Mouse (Mus musculus) stomach, postnatal 0 days (tissue): ENCODE results near the gene Ino80. TPM values are rescaled to one million over a fixed set of nuclear protein-coding genes. Genes with fewer than 3 reads are reported as not detected.

Experiments
- ATAC-seq: fragments of 200-750 bp; cut with Nextera tagmentation; 2 replicates; pipeline ENCODE4 v1.8.0; 2017; ENCODE audit not compliant: low FRiP score, low TSS enrichment
- DNase-seq: peaks from one replicate; pipeline ENCODE4 v3.0.0-alpha.2; 2016; ENCODE audit warnings: low spot score
- H3K27ac ChIP-seq: fragments of 300-500 bp; sonication (generic); replicated peaks from 2 replicates; pipeline ENCODE4 v1.5.1; 2014; ENCODE audit warnings: mild to moderate bottlenecking, control low read depth
- H3K27me3 ChIP-seq: fragments of 300-500 bp; sonication (generic); 2 replicates; pipeline ENCODE4 v1.6.1; 2014; ENCODE audit warnings: low read length; ENCODE audit not compliant: control insufficient read depth, insufficient read depth
- H3K36me3 ChIP-seq: fragments of 300-500 bp; sonication (generic); 2 replicates; pipeline ENCODE4 v1.6.1; 2014; ENCODE audit warnings: low read length, mixed read lengths; ENCODE audit not compliant: control insufficient read depth, insufficient read depth
- H3K4me1 ChIP-seq: fragments of 300-500 bp; sonication (generic); replicated peaks from 2 replicates; pipeline ENCODE4 v1.6.1; 2014; ENCODE audit warnings: antibody characterized with exemption; ENCODE audit not compliant: control insufficient read depth, insufficient read depth
- H3K4me2 ChIP-seq: fragments of 300-500 bp; sonication (generic); replicated peaks from 2 replicates; pipeline ENCODE4 v1.6.1; 2014; ENCODE audit warnings: low read depth, mild to moderate bottlenecking, control low read depth, moderate library complexity
- H3K4me3 ChIP-seq: fragments of 300-500 bp; sonication (generic); 2 replicates; pipeline ENCODE4 v1.5.1; 2014; ENCODE audit warnings: low read depth, low read length, control low read depth
- H3K9ac ChIP-seq: fragments of 300-500 bp; sonication (generic); 2 replicates; pipeline ENCODE4 v1.6.1; 2014; ENCODE audit warnings: mild to moderate bottlenecking, low read length, control low read depth, mixed read lengths
- H3K9me3 ChIP-seq: fragments of 300-500 bp; sonication (generic); 2 replicates; pipeline ENCODE4 v1.6.1; 2016; ENCODE audit warnings: low read length; ENCODE audit not compliant: control insufficient read depth
- CTCF ChIP-seq: IDR thresholded peaks from 2 replicates; pipeline ENCODE4 v1.5.1; 2016; ENCODE audit warnings: antibody characterized with exemption, low read depth, mild to moderate bottlenecking, moderate library complexity
- EP300 ChIP-seq: optimal IDR thresholded peaks from 2 replicates; pipeline ENCODE3; 2016; ENCODE audit warnings: antibody characterized with exemption
- WGBS: fragments of 180-500 bp; shearing (Covaris S2); extraction: QIAGEN DNeasy Blood & Tissue Kit; methylation state at CpG from one replicate; pipeline ENCODE4 v1.1.7; 2014; 5-methylcytosine and 5-hydroxymethylcytosine counted together
- polyA plus RNA-seq: library from polyadenylated mRNA; unstranded; fragments of >200 nt; fragmentation: Nextera tagmentation; extraction: Ambion mirVana; gene quantifications from 2 replicates; pipeline ENCODE4 v1.2.1, GENCODE M21; 2015

Ino80 gene
- polyA plus RNA-seq, 1 experiment from 2014 or later, result 2.0 TPM

GRCm38 (mm10) chr2:119335535-119335934 is 142.0 kb downstream of the Ino80 start:
- Histone ChIP-seq H3K9ac (no peak overlapping the region), H3K4me3 (no peak overlapping the region), H3K4me2 (no peak overlapping the region), H3K27ac (no peak overlapping the region), H3K27me3 (no peaks in the 10 kb centered on the region), H3K36me3 (no peaks in the 10 kb centered on the region; the same call in 1 of the 2 replicates), H3K9me3 (no peaks in the 10 kb centered on the region), H3K4me1 (no peaks in the 10 kb centered on the region)
- ATAC-seq, result no peak
- 96% methylated on average over 1 of the region's 1 CpGs for WGBS
- no peak for TF ChIP-seq EP300
- no peak for TF ChIP-seq CTCF
- DNase-seq, result no peak

GRCm38 (mm10) chr2:119334964-119335525 is 142.4 kb downstream of the Ino80 start:
- Histone ChIP-seq H3K9ac (no peak overlapping the region), H3K4me1 (no peaks in the 10 kb centered on the region), H3K4me2 (no peak overlapping the region), H3K27ac (no peak overlapping the region), H3K4me3 (no peak overlapping the region), H3K27me3 (no peaks in the 10 kb centered on the region), H3K9me3 (no peaks in the 10 kb centered on the region), H3K36me3 (no peaks in the 10 kb centered on the region; the same call in 1 of the 2 replicates)
- WGBS, result 84% methylated on average over 7 of the region's 7 CpGs
- TF ChIP-seq CTCF, result no peak
- no peak for TF ChIP-seq EP300
- DNase-seq, result no peak
- ATAC-seq, result no peak

- H3K4me2 ChIP-seq, result no peak overlapping the region
- no peaks in the 10 kb centered on the region for H3K27me3 ChIP-seq
- no peak overlapping the region for H3K9ac ChIP-seq
- ATAC-seq, result no peak
- H3K4me1 ChIP-seq, result no peaks in the 10 kb centered on the region
- H3K4me3 ChIP-seq, result no peak overlapping the region
- TF ChIP-seq EP300 (no peak), CTCF (no peak)
- WGBS, result 54% methylated on average over 1 of the region's 1 CpGs
- no peaks in the 10 kb centered on the region for H3K9me3 ChIP-seq
- no peak for DNase-seq
- no peak overlapping the region for H3K27ac ChIP-seq
- H3K36me3 ChIP-seq, result no peaks in the 10 kb centered on the region; the same call in 1 of the 2 replicates
Measured at GRCm38 (mm10) chr2:119334135-119334534, 143.4 kb downstream of the Ino80 start.

- Histone ChIP-seq H3K27ac (no peak overlapping the region), H3K4me1 (no peaks in the 10 kb centered on the region), H3K36me3 (no peaks in the 10 kb centered on the region; the same call in 1 of the 2 replicates), H3K9me3 (no peaks in the 10 kb centered on the region), H3K4me3 (no peak overlapping the region), H3K4me2 (no peak overlapping the region), H3K27me3 (peaks cover 2% of the 10 kb centered on the region; the same call in 1 of the 2 replicates), H3K9ac (no peak overlapping the region)
- TF ChIP-seq CTCF, result no peak
- no peak for TF ChIP-seq EP300
- WGBS, result 72% methylated on average over 24 of the region's 24 CpGs
- DNase-seq (no peak), ATAC-seq (no peak)
Measured at GRCm38 (mm10) chr2:119332177-119332661, 145.3 kb downstream of the Ino80 start.

GRCm38 (mm10) chr2:119330795-119331194 is 146.7 kb downstream of the Ino80 start:
- Histone ChIP-seq H3K27me3 (peaks cover 6% of the 10 kb centered on the region; the same call in 1 of the 2 replicates), H3K9ac (no peak overlapping the region), H3K9me3 (no peaks in the 10 kb centered on the region), H3K4me2 (no peak overlapping the region), H3K4me1 (no peaks in the 10 kb centered on the region), H3K27ac (no peak overlapping the region), H3K4me3 (no peak overlapping the region), H3K36me3 (no peaks in the 10 kb centered on the region; the same call in 1 of the 2 replicates)
- ATAC-seq (no peak), DNase-seq (no peak)
- TF ChIP-seq EP300, result no peak
- no peak for TF ChIP-seq CTCF
- 91% methylated on average over 8 of the region's 8 CpGs for WGBS

- Histone ChIP-seq H3K9me3 (no peaks in the 10 kb centered on the region), H3K9ac (no peak overlapping the region), H3K27ac (no peak overlapping the region), H3K36me3 (no peaks in the 10 kb centered on the region; the same call in 1 of the 2 replicates), H3K4me1 (no peaks in the 10 kb centered on the region; the same call in 1 of the 2 replicates), H3K27me3 (peaks cover 11% of the 10 kb centered on the region; the same call in 1 of the 2 replicates), H3K4me3 (no peak overlapping the region), H3K4me2 (peak overlapping the region; percentile 21; the same call in 1 of the 2 replicates)
- TF ChIP-seq CTCF, result no peak
- TF ChIP-seq EP300, result no peak
- 52% methylated on average over 3 of the region's 3 CpGs for WGBS
- DNase-seq, result peak; percentile 77
- peak; percentile 33; the same call in 1 of the 2 replicates for ATAC-seq
Measured at GRCm38 (mm10) chr2:119329123-119329817, 148.2 kb downstream of the Ino80 start.
